Comparison of ENCODE assay signal across 8 mouse cellular contexts in the genomic region with DNA sequence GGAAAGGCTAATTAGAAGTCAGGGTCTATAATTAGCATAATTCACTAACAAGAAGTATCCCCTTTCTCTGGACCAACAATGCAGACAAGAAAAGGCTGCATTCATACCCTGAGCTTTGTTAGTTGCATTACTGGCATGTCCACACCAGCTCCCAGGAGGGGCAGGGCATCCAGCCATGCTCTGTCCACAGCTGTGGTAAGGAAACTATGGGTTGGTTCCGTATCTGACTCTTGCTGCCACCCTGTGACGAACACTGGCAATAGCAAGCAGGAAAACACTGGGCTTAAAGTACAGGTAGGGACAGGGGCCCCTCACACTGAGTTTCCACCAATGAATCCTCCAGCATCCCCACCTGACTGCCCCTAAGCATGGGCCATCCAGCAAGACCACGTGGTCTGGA. TPM values are rescaled to one million over a fixed set of nuclear protein-coding genes. Genes with fewer than 3 reads are reported as not detected.
A peak's percentile ranks its signal among the peaks of the same experiment; 100 is the strongest.
DNase-seq lines count a peak whose midpoint lies in the region; ATAC-seq and TF ChIP-seq lines count a peak whose summit lies in the region.

No protein-coding gene starts in this region.

- peak; percentile 21; the same call in 1 of the 2 replicates for ATAC-seq in stomach, embryonic 16.5 days (ENCODE audit: insufficient read depth, low FRiP score)

- no peaks in the 10 kb centered on the region for H3K9me3 ChIP-seq in stomach, embryonic 16.5 days (replicated peaks; ENCODE audit: control insufficient read depth, low read length)

- no peak overlapping the region for H3K4me3 ChIP-seq in cortical plate, adult 2 months (ENCODE audit: insufficient read depth, low read length)
- H3K4me3 ChIP-seq in stomach, embryonic 16.5 days (replicated peaks; ENCODE audit: low read length) = no peak overlapping the region

- TF ChIP-seq CTCF in cortical plate, adult 2 months (IDR thresholded peaks at IDR 0.05; ENCODE audit: extremely low read depth, insufficient read depth, low read length) = peak; percentile 94

- H3K36me3 ChIP-seq in stomach, embryonic 16.5 days (ENCODE audit: control insufficient read depth, insufficient read depth, low read length) = no peaks in the 10 kb centered on the region

- H3K4me1 ChIP-seq in cortical plate, adult 2 months (ENCODE audit: control insufficient read depth, insufficient read depth, low read length) = no peaks in the 10 kb centered on the region
- H3K4me1 ChIP-seq in stomach, embryonic 16.5 days (ENCODE audit: control insufficient read depth, insufficient read depth, low read length) = no peaks in the 10 kb centered on the region

- H3K27ac ChIP-seq in cortical plate, adult 2 months (ENCODE audit: insufficient read depth, low read length) = no peak overlapping the region
- H3K27ac ChIP-seq in stomach, embryonic 16.5 days (ENCODE audit: low read length) = no peak overlapping the region

- no peak for TF ChIP-seq POLR2A in cortical plate, adult 2 months (IDR thresholded peaks at IDR 0.05; ENCODE audit: extremely low read depth, insufficient read depth, low read length)

- 13% methylated on average over 3 of the region's 3 CpGs for WGBS in stomach, embryonic 16.5 days

- no peak overlapping the region for H3K9ac ChIP-seq in stomach, embryonic 16.5 days (ENCODE audit: low read length)

- H3K27me3 ChIP-seq in stomach, embryonic 16.5 days (ENCODE audit: control insufficient read depth, insufficient read depth, low read length) = no peaks in the 10 kb centered on the region

- DNase-seq in 3T3-L1 (ENCODE audit: low read depth, low spot score) (peak; percentile 40), NIH3T3 (ENCODE audit: low read depth) (peak; percentile 33)
- peak; percentile 49 to 72 for DNase-seq in frontal cortex, postnatal 36 days (ENCODE audit: low spot score in 2 of 2)
- peak; percentile 67 to 78 for DNase-seq in layer of hippocampus, postnatal 10 days (ENCODE audit: low spot score in 2 of 2)
- peak; percentile 51 for DNase-seq in mesoderm, embryonic 11.5 days (ENCODE audit: low read depth, low spot score)
- no peak for DNase-seq in thymus, postnatal 36 days

- H3K4me2 ChIP-seq in stomach, embryonic 16.5 days (ENCODE audit: low read depth, low read length) = no peak overlapping the region

RNA-seq across cellular contexts. Expression of a gene that starts 25.5 kb away (rescaled TPM):
- 69.6 and 75.4 TPM in 2 replicates for polyA plus RNA-seq in cortical plate, adult 2 months (2012; rRNA removed)
- 100 to 1,000 TPM; 107 to 115 TPM for total RNA-seq in layer of hippocampus, postnatal 10 days (2021)
- polyA plus RNA-seq in stomach, embryonic 16.5 days (2015; fragmentation: Nextera tagmentation; extraction: Ambion mirVana) = 1.2 and 1.6 TPM in 2 replicates

Comparison
In these comparisons a context has a peak if more than half of its experiments do, and no peak if none do; other contexts are left out.
1. DNase-seq: peak in 3T3-L1 (single experiment), NIH3T3 (single experiment), frontal cortex, postnatal 36 days (2 of 2), layer of hippocampus, postnatal 10 days (2 of 2) and mesoderm, embryonic 11.5 days (single experiment); none in thymus, postnatal 36 days (0 of 2).
2. RNA of a gene that starts 25.5 kb away (polyA plus RNA-seq): 69.6 to 75.4 TPM in cortical plate, adult 2 months; 1.2 to 1.6 TPM in stomach, embryonic 16.5 days; every median in the first group is over 10 times any median in the second.